Mouse (Mus musculus): ENCODE measurements around the gene Zfp618. TPM values are rescaled to one million over a fixed set of nuclear protein-coding genes. Genes with fewer than 3 reads are reported as not detected.

Gene Zfp618
- polyA plus RNA-seq, 1 experiment from 2014 or later, result 26.6 TPM

- Histone ChIP-seq H3K9ac (ENCODE audit: low read depth, low read length) (no peak overlapping the region), H3K27me3 (ENCODE audit: insufficient read depth, low read length) (no peaks in the 10 kb centered on the region), H3K27ac (no peak overlapping the region), H3K4me3 (replicated peaks; ENCODE audit: low read depth, low read length) (no peak overlapping the region), H3K4me2 (ENCODE audit: low read length) (no peak overlapping the region), H3K9me3 (replicated peaks; ENCODE audit: low read length) (no peaks in the 10 kb centered on the region), H3K4me1 (replicated peaks; ENCODE audit: insufficient read depth, low read length) (peaks cover 27% of the 10 kb centered on the region), H3K36me3 (ENCODE audit: insufficient read depth, low read length) (no peaks in the 10 kb centered on the region)
- DNase-seq (ENCODE audit: low spot score) (no peak), ATAC-seq (replicated peaks; ENCODE audit: low FRiP score, low read depth) (no peak)
- 91% methylated on average over 6 of the region's 6 CpGs for WGBS
- TF ChIP-seq CTCF (IDR thresholded peaks at IDR 0.05; ENCODE audit: low read depth), result no peak
Measured at GRCm38 (mm10) chr4:63061411-63061810, 96.0 kb downstream of the Zfp618 start.

GRCm38 (mm10) chr4:63063360-63063759 is 98.0 kb downstream of the Zfp618 start:
- ATAC-seq (replicated peaks; ENCODE audit: low FRiP score, low read depth) (no peak), DNase-seq (ENCODE audit: low spot score) (no peak)
- WGBS, result 94% methylated on average over 4 of the region's 4 CpGs
- Histone ChIP-seq H3K4me2 (ENCODE audit: low read length) (no peak overlapping the region), H3K36me3 (ENCODE audit: insufficient read depth, low read length) (no peaks in the 10 kb centered on the region), H3K4me1 (replicated peaks; ENCODE audit: insufficient read depth, low read length) (peaks cover 40% of the 10 kb centered on the region), H3K27me3 (ENCODE audit: insufficient read depth, low read length) (no peaks in the 10 kb centered on the region), H3K4me3 (replicated peaks; ENCODE audit: low read depth, low read length) (no peak overlapping the region), H3K9me3 (replicated peaks; ENCODE audit: low read length) (no peaks in the 10 kb centered on the region), H3K9ac (ENCODE audit: low read depth, low read length) (no peak overlapping the region), H3K27ac (no peak overlapping the region)
- TF ChIP-seq CTCF (IDR thresholded peaks at IDR 0.05; ENCODE audit: low read depth), result no peak

- Histone ChIP-seq H3K9me3 (replicated peaks; ENCODE audit: low read length) (no peaks in the 10 kb centered on the region), H3K4me2 (ENCODE audit: low read length) (no peak overlapping the region), H3K27me3 (ENCODE audit: insufficient read depth, low read length) (no peaks in the 10 kb centered on the region), H3K36me3 (ENCODE audit: insufficient read depth, low read length) (no peaks in the 10 kb centered on the region), H3K4me3 (replicated peaks; ENCODE audit: low read depth, low read length) (no peak overlapping the region), H3K9ac (ENCODE audit: low read depth, low read length) (no peak overlapping the region), H3K4me1 (replicated peaks; ENCODE audit: insufficient read depth, low read length) (peaks cover 48% of the 10 kb centered on the region), H3K27ac (peak overlapping the region; percentile 65)
- ATAC-seq (replicated peaks; ENCODE audit: low FRiP score, low read depth) (no peak), DNase-seq (ENCODE audit: low spot score) (peak; percentile 83)
- TF ChIP-seq CTCF (IDR thresholded peaks at IDR 0.05; ENCODE audit: low read depth), result no peak
- WGBS, result 29% methylated on average over 9 of the region's 9 CpGs
Measured at GRCm38 (mm10) chr4:63064911-63065310, 99.5 kb downstream of the Zfp618 start.

GRCm38 (mm10) chr4:63066796-63067195 is 101.4 kb downstream of the Zfp618 start:
- no peaks in the 10 kb centered on the region for H3K9me3 ChIP-seq (replicated peaks; ENCODE audit: low read length)
- ATAC-seq (replicated peaks; ENCODE audit: low FRiP score, low read depth), result no peak
- WGBS, result 74% methylated on average over 4 of the region's 4 CpGs
- H3K9ac ChIP-seq (ENCODE audit: low read depth, low read length), result no peak overlapping the region
- no peak overlapping the region for H3K4me3 ChIP-seq (replicated peaks; ENCODE audit: low read depth, low read length)
- no peak for DNase-seq (ENCODE audit: low spot score)
- H3K27me3 ChIP-seq (ENCODE audit: insufficient read depth, low read length), result no peaks in the 10 kb centered on the region
- peak overlapping the region; percentile 82 for H3K27ac ChIP-seq
- H3K4me2 ChIP-seq (ENCODE audit: low read length), result no peak overlapping the region
- no peak for TF ChIP-seq CTCF (IDR thresholded peaks at IDR 0.05; ENCODE audit: low read depth)
- H3K36me3 ChIP-seq (ENCODE audit: insufficient read depth, low read length), result no peaks in the 10 kb centered on the region
- H3K4me1 ChIP-seq (replicated peaks; ENCODE audit: insufficient read depth, low read length), result peaks cover 51% of the 10 kb centered on the region

- ATAC-seq (replicated peaks; ENCODE audit: low FRiP score, low read depth) (no peak; the same call in 1 of the 2 replicates), DNase-seq (ENCODE audit: low spot score) (peak; percentile 38)
- peak overlapping the region; percentile 6; the same call in 1 of the 2 replicates for H3K4me2 ChIP-seq (ENCODE audit: low read length)
- no peak overlapping the region for H3K4me3 ChIP-seq (replicated peaks; ENCODE audit: low read depth, low read length)
- no peaks in the 10 kb centered on the region for H3K36me3 ChIP-seq (ENCODE audit: insufficient read depth, low read length)
- TF ChIP-seq CTCF (IDR thresholded peaks at IDR 0.05; ENCODE audit: low read depth), result no peak
- H3K27me3 ChIP-seq (ENCODE audit: insufficient read depth, low read length), result no peaks in the 10 kb centered on the region
- H3K4me1 ChIP-seq (replicated peaks; ENCODE audit: insufficient read depth, low read length), result peaks cover 60% of the 10 kb centered on the region
- no peak overlapping the region for H3K9ac ChIP-seq (ENCODE audit: low read depth, low read length)
- no peaks in the 10 kb centered on the region for H3K9me3 ChIP-seq (replicated peaks; ENCODE audit: low read length)
- peak overlapping the region; percentile 82 for H3K27ac ChIP-seq
- WGBS, result 37% methylated on average over 6 of the region's 6 CpGs
Measured at GRCm38 (mm10) chr4:63067822-63068221, 102.4 kb downstream of the Zfp618 start.

GRCm38 (mm10) chr4:63068499-63069175 is 103.3 kb downstream of the Zfp618 start:
- no peak for ATAC-seq (replicated peaks; ENCODE audit: low FRiP score, low read depth)
- peak overlapping the region; percentile 82 for H3K27ac ChIP-seq
- H3K4me1 ChIP-seq (replicated peaks; ENCODE audit: insufficient read depth, low read length), result peaks cover 63% of the 10 kb centered on the region

More at GRCm38 (mm10) chr4:63068499-63069175, 103.3 kb downstream of the Zfp618 start:
- Histone ChIP-seq H3K27me3 (ENCODE audit: insufficient read depth, low read length) (no peaks in the 10 kb centered on the region), H3K9ac (ENCODE audit: low read depth, low read length) (no peak overlapping the region), H3K9me3 (replicated peaks; ENCODE audit: low read length) (no peaks in the 10 kb centered on the region), H3K4me2 (ENCODE audit: low read length) (no peak overlapping the region), H3K36me3 (ENCODE audit: insufficient read depth, low read length) (no peaks in the 10 kb centered on the region), H3K4me3 (replicated peaks; ENCODE audit: low read depth, low read length) (no peak overlapping the region)
- no peak for TF ChIP-seq CTCF (IDR thresholded peaks at IDR 0.05; ENCODE audit: low read depth)
- 59% methylated on average over 12 of the region's 12 CpGs for WGBS
- DNase-seq (ENCODE audit: low spot score), result no peak

Data from kidney, postnatal 0 days (tissue).